Mouse (Mus musculus) cortical plate, adult 2 months (tissue): ENCODE results near the gene Hoxa1.

Experiments used
- CTCF ChIP-seq: fragments of 200-500 bp; IDR thresholded peaks from 2 replicates; pipeline ENCODE4 v1.5.1; 2011; ENCODE audit warnings: mild to moderate bottlenecking, control low read depth, low read length; ENCODE audit not compliant: insufficient read depth; ENCODE audit errors: extremely low read depth
- POLR2A ChIP-seq: fragments of 200-500 bp; IDR thresholded peaks from 2 replicates; pipeline ENCODE4 v1.6.1; 2011; ENCODE audit warnings: mild to moderate bottlenecking, low read length, control low read depth; ENCODE audit not compliant: insufficient read depth; ENCODE audit errors: extremely low read depth

DNA sequence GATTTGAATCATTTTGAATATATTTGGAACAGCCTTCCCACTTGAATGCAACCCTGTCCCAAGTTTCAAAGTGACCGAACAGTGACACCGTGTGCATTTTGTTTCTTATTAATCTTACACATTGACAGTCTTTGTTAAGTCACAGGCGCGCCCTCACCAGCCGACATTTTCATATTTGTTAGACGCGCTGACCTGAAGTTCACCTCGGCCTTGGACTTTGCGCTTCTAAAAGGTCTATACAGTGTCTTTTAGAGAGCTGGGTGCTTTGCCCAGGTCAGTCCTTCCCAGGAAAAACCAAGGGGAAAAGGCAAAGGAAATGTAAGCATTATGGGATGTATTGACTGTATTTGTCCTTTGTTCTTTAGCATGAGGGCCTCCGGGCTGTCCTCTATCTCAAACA is 36.6 kb upstream of the Hoxa1 start:
- TF ChIP-seq POLR2A (no peak), CTCF (no peak)
